Mouse (Mus musculus): ENCODE measurements around the gene Rtf2. TPM values are rescaled to one million over a fixed set of nuclear protein-coding genes. Genes with fewer than 3 reads are reported as not detected.

Gene Rtf2
- polyA plus RNA-seq, 1 experiment from 2014 or later, result 85.3 TPM

DNA sequence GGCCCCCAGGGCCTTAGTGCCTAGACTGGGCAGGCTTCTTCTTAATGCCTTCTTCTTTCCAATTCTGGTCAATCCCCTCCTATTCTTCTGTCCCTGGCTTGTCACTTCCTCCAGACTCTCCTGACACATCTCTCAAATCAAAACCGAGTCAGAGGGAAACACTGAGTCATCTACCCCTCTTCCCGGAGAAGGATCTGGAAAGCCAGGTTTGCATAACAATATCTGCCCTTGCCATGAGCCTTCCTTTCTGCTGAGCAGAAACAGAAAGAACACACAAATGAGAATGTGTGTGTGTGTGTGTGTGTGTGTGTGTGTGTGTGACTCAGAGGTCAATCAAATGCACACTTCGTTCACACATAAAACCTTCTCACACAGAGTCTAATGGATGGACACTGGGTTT is 58.5 kb downstream of the Rtf2 start:
- WGBS, result 64% methylated on average over 3 of the region's 3 CpGs
- Histone ChIP-seq H3K4me1 (ENCODE audit: insufficient read depth, low read length) (no peaks in the 10 kb centered on the region), H3K4me3 (ENCODE audit: low read length) (no peak overlapping the region), H3K9me3 (ENCODE audit: low read length) (no peaks in the 10 kb centered on the region), H3K4me2 (replicated peaks; ENCODE audit: low read depth, low read length) (no peak overlapping the region), H3K36me3 (ENCODE audit: insufficient read depth, low read length) (no peaks in the 10 kb centered on the region), H3K9ac (replicated peaks; ENCODE audit: low read length) (no peak overlapping the region), H3K27ac (ENCODE audit: low read length) (no peak overlapping the region), H3K27me3 (ENCODE audit: insufficient read depth, low read length) (no peaks in the 10 kb centered on the region)
- no peak for ATAC-seq (ENCODE audit: low FRiP score, low TSS enrichment)

DNA sequence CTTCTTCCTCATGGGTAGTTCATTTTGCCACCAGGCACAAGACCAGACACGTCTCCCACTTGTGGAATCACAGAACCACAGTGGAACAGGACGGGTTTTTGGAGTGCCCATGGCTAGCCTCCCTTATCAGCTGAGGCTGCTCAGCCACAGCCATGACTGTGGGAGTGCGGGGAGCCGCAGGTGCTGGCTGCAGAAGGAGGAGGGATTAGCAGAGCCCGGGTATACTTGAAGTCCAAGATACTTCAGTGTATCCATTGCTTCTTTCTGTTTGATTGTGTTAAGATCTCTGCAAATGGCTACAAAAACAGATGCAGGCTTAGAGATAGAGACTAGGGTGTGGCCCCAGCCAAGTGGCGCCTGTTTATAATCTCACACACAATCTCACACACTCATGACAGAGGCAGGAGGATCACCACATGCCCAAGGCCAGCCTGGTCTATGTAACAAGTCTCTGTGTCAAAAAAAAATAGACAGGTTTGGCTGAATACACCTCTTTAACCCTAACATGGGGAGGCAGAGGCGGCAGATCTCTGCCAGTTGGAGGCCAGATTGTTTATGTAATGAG is 60.5 kb downstream of the Rtf2 start:
- no peak overlapping the region for H3K9ac ChIP-seq (replicated peaks; ENCODE audit: low read length)
- H3K4me2 ChIP-seq (replicated peaks; ENCODE audit: low read depth, low read length), result no peak overlapping the region
- H3K27ac ChIP-seq (ENCODE audit: low read length), result no peak overlapping the region
- 39% methylated on average over 7 of the region's 7 CpGs for WGBS
- no peaks in the 10 kb centered on the region for H3K9me3 ChIP-seq (ENCODE audit: low read length)
- no peaks in the 10 kb centered on the region for H3K27me3 ChIP-seq (ENCODE audit: insufficient read depth, low read length)
- no peak for ATAC-seq (ENCODE audit: low FRiP score, low TSS enrichment)
- no peak overlapping the region for H3K4me3 ChIP-seq (ENCODE audit: low read length)
- H3K36me3 ChIP-seq (ENCODE audit: insufficient read depth, low read length), result no peaks in the 10 kb centered on the region
- no peaks in the 10 kb centered on the region for H3K4me1 ChIP-seq (ENCODE audit: insufficient read depth, low read length)

DNA sequence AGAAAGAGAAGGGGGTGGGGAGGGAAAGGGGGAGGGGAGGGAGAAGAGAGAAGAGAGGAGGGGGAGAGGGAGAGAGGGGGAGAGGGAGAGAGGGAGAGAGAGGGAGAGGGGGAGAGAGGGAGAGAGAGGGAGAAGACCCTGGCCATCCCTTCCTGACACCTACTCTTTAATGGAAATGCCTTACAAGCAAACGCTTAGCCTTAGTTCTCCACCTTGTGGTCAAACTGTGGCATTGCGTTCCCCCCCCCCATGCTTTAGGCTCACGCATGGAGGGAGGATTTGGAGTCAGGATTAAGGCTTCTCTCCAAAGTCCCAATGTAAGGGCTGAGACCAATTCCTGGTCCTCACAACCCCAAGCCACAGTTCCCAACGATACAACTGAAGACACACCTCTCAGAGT is 61.0 kb downstream of the Rtf2 start:
- H3K36me3 ChIP-seq (ENCODE audit: insufficient read depth, low read length), result no peaks in the 10 kb centered on the region
- no peak for ATAC-seq (ENCODE audit: low FRiP score, low TSS enrichment)
- no peaks in the 10 kb centered on the region for H3K9me3 ChIP-seq (ENCODE audit: low read length)
- no peak overlapping the region for H3K4me2 ChIP-seq (replicated peaks; ENCODE audit: low read depth, low read length)
- no peaks in the 10 kb centered on the region for H3K4me1 ChIP-seq (ENCODE audit: insufficient read depth, low read length)
- no peaks in the 10 kb centered on the region for H3K27me3 ChIP-seq (ENCODE audit: insufficient read depth, low read length)
- H3K4me3 ChIP-seq (ENCODE audit: low read length), result no peak overlapping the region
- H3K27ac ChIP-seq (ENCODE audit: low read length), result no peak overlapping the region
- H3K9ac ChIP-seq (replicated peaks; ENCODE audit: low read length), result no peak overlapping the region
- 4% methylated on average over 4 of the region's 4 CpGs for WGBS

DNA sequence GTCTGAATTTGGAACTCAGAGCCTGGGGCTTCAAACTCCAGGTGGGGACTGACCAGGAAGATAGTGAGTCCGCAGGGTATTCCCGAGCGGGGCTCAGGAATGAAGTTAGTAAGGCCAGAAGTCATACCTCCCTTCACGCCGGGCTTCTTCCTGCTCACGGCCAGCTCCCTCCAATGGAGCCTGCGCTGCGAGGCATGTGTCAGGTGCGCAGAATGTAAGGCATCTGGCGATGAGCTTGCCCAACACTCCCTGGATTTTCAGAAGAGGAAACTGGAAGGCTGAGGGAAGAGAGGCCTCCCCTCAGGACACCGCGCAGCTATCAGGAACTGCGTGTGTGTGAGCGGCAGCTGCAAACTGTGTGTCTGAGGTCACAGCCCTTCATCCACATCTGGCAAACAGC is 61.8 kb downstream of the Rtf2 start:
- H3K4me2 ChIP-seq (replicated peaks; ENCODE audit: low read depth, low read length), result no peak overlapping the region
- H3K27ac ChIP-seq (ENCODE audit: low read length), result no peak overlapping the region
- H3K4me1 ChIP-seq (ENCODE audit: insufficient read depth, low read length), result no peaks in the 10 kb centered on the region
- H3K9ac ChIP-seq (replicated peaks; ENCODE audit: low read length), result no peak overlapping the region
- H3K9me3 ChIP-seq (ENCODE audit: low read length), result no peaks in the 10 kb centered on the region
- 64% methylated on average over 14 of the region's 14 CpGs for WGBS
- no peaks in the 10 kb centered on the region for H3K36me3 ChIP-seq (ENCODE audit: insufficient read depth, low read length)
- no peak overlapping the region for H3K4me3 ChIP-seq (ENCODE audit: low read length)
- no peaks in the 10 kb centered on the region for H3K27me3 ChIP-seq (ENCODE audit: insufficient read depth, low read length)
- ATAC-seq (ENCODE audit: low FRiP score, low TSS enrichment), result no peak

DNA sequence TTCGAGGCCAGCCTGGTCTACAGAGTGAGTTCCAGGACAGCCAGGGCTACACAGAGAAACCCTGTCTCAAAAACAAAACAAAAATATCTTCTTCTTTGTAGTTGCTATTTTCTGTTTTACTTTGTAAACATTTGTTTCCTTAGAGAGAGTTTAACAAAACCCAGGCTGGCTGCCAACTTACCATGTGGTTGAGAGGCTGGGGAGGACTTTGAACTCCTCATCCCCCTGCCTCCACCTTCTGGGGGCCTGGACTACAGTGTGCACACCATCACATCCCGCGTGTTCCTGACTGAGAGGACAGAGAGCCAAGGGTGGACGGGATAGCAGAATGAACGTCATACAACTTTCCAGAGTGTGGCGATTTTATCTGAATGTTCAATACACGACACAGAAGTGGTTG is 65.8 kb downstream of the Rtf2 start:
- Histone ChIP-seq H3K4me3 (ENCODE audit: low read length) (no peak overlapping the region), H3K36me3 (ENCODE audit: insufficient read depth, low read length) (no peaks in the 10 kb centered on the region), H3K4me1 (ENCODE audit: insufficient read depth, low read length) (no peaks in the 10 kb centered on the region), H3K27ac (ENCODE audit: low read length) (no peak overlapping the region), H3K4me2 (replicated peaks; ENCODE audit: low read depth, low read length) (no peak overlapping the region), H3K9me3 (ENCODE audit: low read length) (no peaks in the 10 kb centered on the region), H3K9ac (replicated peaks; ENCODE audit: low read length) (no peak overlapping the region), H3K27me3 (ENCODE audit: insufficient read depth, low read length) (no peaks in the 10 kb centered on the region)
- ATAC-seq (ENCODE audit: low FRiP score, low TSS enrichment), result no peak
- 79% methylated on average over 7 of the region's 7 CpGs for WGBS

DNA sequence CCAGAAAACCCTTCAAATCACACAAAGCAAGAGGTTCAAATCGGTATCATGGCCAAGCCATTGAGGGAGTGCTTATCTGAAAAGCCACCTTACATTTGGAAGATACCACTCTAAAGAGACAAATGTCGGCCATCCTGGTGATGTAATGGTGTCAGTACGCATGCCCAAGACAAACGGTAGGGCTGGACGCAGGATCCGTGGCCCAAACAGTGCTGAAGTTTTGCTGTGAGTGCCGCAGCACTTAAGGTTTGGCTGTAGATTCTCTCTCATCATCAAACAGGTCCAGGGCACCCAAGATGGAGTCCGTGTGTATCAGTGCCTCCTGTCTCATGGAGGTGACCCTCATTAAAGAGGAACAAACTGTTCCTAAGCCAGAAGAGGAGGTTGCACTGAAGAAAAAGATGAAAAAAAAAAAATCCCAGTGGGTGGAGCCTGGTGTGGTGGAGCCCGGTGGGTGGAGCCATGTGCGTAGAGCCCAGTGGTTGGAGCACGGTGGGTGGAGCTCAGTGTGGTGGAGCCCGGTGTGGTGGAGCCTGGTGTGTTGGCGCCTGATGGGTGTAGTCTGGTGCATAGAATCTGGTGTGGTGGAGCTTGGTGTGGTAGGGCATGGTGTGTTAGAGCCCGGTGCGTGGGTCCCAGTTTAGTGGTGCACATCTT is 69.8 kb downstream of the Rtf2 start:
- WGBS, result 85% methylated on average over 15 of the region's 15 CpGs

DNA sequence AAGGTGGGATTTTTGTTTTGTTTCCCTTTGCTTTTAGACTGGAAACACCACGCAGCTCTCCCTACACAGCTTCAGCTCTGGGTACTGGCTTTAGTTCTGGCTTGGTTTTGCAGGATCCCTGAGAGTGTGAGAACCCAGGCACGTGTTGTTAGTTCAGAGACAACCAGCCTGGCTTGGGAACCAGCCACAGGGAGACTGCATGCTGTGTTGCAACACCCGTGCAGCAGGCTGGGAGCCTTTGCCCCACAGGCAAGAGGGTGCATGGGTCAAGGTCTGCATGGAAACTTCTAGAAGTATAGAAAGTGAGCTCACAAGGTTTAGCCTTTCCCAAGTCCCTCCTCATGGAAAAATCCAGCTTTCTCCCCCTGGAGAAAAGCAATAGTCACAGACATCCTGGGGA is 70.5 kb downstream of the Rtf2 start:
- Histone ChIP-seq H3K4me2 (replicated peaks; ENCODE audit: low read depth, low read length) (no peak overlapping the region), H3K9me3 (ENCODE audit: low read length) (no peaks in the 10 kb centered on the region), H3K36me3 (ENCODE audit: insufficient read depth, low read length) (no peaks in the 10 kb centered on the region), H3K27me3 (ENCODE audit: insufficient read depth, low read length) (no peaks in the 10 kb centered on the region), H3K4me1 (ENCODE audit: insufficient read depth, low read length) (no peaks in the 10 kb centered on the region), H3K27ac (ENCODE audit: low read length) (no peak overlapping the region), H3K9ac (replicated peaks; ENCODE audit: low read length) (no peak overlapping the region), H3K4me3 (ENCODE audit: low read length) (no peak overlapping the region)
- no peak for ATAC-seq (ENCODE audit: low FRiP score, low TSS enrichment)
- WGBS, result 61% methylated on average over 3 of the region's 3 CpGs

More for the DNA sequence above, 69.8 kb downstream of the Rtf2 start:
- Histone ChIP-seq H3K4me2 (replicated peaks; ENCODE audit: low read depth, low read length) (no peak overlapping the region), H3K27ac (ENCODE audit: low read length) (no peak overlapping the region), H3K9me3 (ENCODE audit: low read length) (no peaks in the 10 kb centered on the region), H3K4me1 (ENCODE audit: insufficient read depth, low read length) (no peaks in the 10 kb centered on the region), H3K27me3 (ENCODE audit: insufficient read depth, low read length) (no peaks in the 10 kb centered on the region), H3K9ac (replicated peaks; ENCODE audit: low read length) (no peak overlapping the region), H3K4me3 (ENCODE audit: low read length) (no peak overlapping the region), H3K36me3 (ENCODE audit: insufficient read depth, low read length) (no peaks in the 10 kb centered on the region)
- no peak for ATAC-seq (ENCODE audit: low FRiP score, low TSS enrichment)

DNA sequence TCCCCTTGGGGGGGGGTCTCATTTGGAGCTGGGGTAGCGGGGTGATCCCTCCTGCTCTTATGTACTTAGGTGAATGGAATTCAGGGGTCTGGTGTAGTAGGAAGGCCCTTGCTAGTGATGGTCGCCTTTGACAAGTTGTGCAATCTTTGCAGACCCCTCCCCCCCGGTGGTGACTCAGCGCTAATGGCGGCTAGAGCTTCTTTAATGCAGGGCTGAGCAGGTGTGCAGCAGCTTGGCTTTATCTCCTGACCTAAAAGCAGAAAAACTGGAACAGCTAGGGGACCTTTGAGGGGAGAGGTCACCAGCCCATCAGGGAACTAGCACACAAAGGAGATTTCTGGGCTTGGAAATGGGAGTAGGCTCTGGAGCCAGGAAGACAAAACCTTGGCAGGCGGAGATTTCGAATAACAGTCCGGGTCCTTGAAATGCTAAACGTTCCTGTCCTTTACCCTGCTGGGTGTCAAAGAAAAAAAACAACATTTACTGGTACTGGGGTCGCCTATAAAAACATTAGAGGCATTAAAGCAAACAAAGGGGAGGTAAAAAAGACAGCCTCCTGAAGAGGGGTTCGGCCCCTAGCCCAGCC is 76.1 kb downstream of the Rtf2 start:
- ATAC-seq (ENCODE audit: low FRiP score, low TSS enrichment), result no peak

More for the DNA sequence above, 76.1 kb downstream of the Rtf2 start:
- 15% methylated on average over 11 of the region's 11 CpGs for WGBS
- Histone ChIP-seq H3K4me1 (ENCODE audit: insufficient read depth, low read length) (peaks cover 4% of the 10 kb centered on the region; the same call in 1 of the 2 replicates), H3K9me3 (ENCODE audit: low read length) (no peaks in the 10 kb centered on the region), H3K9ac (replicated peaks; ENCODE audit: low read length) (no peak overlapping the region), H3K27ac (ENCODE audit: low read length) (no peak overlapping the region), H3K4me3 (ENCODE audit: low read length) (no peak overlapping the region), H3K27me3 (ENCODE audit: insufficient read depth, low read length) (no peaks in the 10 kb centered on the region), H3K4me2 (replicated peaks; ENCODE audit: low read depth, low read length) (no peak overlapping the region), H3K36me3 (ENCODE audit: insufficient read depth, low read length) (no peaks in the 10 kb centered on the region)
